Mouse (Mus musculus): Measurements from ENCODE around the gene Klhl29.

Klhl29 gene

GRCm38 (mm10) chr12:5292316-5292715 lies 83.2 kb downstream of the Klhl29 start:
- no peak for DNase-seq

DNA sequence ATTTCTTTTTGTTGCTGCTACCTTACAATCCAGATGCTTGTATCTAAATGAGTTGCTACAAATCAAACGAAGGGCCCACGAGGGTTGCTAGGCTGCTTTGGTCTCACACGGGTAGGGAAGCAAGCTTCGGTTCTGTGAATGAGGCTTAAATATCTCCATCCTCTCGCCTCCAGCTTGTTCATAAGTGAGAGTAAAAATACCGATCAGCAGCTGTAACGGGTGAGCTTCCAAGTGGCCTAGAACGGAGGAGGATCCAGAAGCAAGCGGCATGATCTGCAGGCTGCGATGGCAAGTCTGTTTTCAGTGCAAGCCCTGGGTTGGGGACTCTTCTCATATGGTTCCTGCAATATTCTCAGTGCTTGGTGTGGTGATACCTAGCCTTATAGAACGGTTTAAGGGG lies 89.9 kb downstream of the Klhl29 start:
- DNase-seq: no peak

DNA sequence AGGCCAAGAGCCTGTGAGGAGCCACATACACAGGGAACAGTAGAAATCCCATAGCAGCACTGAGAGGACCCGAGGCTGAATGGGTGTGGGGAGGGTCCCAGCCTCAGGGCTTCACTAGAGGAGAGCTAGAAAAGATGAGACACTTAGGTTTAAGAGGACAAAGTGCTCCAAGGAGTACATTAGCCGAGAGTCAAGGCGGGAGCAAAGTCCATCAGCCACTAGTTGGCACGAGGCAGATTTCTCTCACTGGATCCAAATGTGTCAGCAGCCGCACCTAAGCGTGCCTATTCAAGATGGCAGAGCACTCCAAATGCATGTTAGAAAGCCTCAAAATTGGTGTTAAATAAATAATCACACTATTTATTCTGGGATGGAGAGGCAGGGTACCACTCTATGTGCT lies 90.5 kb downstream of the Klhl29 start:
- no peak for DNase-seq

DNA sequence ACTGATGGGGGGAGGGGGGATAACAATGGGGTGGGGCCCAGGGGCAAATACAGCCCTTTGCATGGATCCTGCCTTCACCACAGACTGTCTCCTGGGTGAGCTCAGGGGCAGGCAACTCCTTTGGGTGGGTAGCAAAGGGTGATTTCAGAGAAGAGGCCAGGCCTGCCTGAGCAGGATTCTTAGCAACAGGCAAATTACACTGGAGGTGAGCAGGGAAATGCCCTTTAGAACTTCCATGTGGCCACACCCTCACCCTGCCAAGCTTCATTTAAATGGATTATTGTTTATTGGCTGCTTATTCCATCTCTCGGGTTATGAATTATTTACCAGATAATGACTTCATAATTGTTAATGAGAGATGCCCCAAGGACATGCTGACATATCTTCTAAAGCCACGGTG lies 91.8 kb downstream of the Klhl29 start:
- no peak for DNase-seq

DNA sequence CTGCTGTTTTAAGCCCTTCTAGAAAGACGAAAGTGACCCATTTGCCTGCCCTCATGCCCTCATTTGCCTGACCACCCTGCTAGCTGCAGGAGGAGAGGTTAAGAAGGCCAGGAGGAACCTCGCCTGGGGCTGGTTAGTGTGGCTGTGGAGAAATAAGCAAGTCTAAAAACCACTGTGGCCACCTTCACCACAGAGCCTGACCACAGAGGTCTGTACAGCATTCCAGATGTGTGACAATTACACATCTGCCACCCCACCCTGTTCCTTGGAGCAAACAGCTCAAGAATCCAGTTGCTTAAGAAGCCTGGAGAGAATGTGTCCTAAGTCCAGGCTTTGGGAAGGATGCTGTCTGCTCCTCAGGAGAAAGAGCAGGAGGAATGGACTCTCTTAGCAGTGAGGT lies 92.9 kb downstream of the Klhl29 start:
- no peak for DNase-seq

- no peak for DNase-seq
These were observed 95.6 kb downstream of the Klhl29 start for GRCm38 (mm10) chr12:5279873-5280272.

- no peak for DNase-seq
These were observed 98.5 kb downstream of the Klhl29 start for GRCm38 (mm10) chr12:5277028-5277427.

DNA sequence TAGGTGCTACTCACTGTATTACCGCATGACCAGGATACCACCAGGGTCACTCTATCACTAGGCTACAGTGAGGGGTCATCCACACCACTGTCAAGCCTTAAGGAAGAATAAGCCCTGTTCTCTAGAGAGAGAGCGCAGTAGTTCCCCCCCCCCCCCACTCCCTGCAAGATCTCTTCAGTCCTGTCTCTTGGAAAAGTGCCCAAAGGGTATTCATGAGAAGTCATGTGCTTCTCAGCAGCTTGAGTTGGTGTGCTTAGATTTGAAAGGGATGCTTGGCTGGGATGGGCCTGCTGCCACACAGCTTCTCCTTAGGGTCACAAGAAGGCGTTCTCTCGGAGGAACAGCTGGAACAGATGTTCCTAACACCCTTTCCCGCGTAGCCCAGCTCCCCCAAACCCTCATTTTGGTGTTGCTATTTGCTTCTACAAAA lies 100.0 kb downstream of the Klhl29 start:
- DNase-seq: peak; percentile 68

- DNase-seq: peak; percentile 79
These were observed 101.0 kb downstream of the Klhl29 start for GRCm38 (mm10) chr12:5274519-5274944.

DNA sequence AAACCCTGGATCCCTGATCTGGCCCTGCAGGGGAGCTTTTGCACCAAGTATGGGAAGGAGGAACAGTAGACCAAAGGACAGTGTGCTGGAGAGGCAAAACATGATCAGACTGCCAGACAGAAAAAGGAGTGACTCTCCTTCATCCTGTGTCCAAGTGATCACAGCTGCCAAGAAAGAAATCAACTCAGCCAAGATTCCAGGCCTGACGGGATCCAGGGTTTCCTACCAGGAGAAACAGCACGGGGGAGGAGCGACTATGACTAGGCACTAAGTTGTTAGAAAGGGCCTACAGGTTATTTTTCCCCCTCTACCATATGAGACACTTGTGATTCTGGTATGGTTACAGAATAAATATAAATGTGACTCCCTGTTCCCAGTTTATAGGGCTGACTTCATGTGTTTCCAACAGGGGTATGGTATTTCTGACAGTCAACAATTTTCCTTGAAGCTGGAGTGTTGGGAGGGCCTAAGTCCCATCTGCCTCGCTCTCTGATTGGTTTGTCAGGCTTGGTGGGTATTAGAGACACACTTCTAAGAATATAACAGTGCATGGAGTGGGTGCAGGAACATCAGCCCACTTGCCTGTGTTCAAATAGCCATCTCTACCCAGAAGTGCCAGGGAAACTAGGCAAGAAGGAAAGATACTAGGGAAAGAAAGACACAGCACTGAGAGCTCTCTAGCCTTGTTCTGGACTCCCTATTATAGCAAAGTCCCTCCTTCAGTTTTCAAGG lies 102.0 kb downstream of the Klhl29 start:
- no peak for DNase-seq

GRCm38 (mm10) chr12:5270527-5270926 lies 105.0 kb downstream of the Klhl29 start:
- DNase-seq: no peak

GRCm38 (mm10) chr12:5269936-5270335 lies 105.5 kb downstream of the Klhl29 start:
- DNase-seq: peak; percentile 88

GRCm38 (mm10) chr12:5269061-5269460 lies 106.4 kb downstream of the Klhl29 start:
- DNase-seq: peak; percentile 34

DNA sequence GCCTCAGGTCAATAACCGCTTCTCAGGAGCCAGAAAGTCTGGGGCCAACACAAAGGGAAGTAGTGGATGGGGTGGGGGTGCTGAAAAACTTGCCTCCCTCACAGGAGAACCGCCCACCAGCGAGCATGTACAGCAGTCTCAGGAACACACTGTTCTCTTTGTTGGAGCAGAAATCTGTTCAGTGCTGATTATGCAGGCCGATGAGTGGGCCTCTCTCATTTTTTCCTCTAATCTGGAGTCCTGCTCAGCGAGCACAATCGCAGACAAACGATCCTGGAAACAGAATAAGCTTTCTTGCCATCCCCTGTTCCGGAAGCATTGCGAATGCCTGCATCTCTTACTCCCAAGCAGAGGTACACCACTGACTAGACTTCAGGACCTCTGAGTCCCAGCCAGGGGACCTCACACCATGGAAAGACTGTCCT lies 107.3 kb downstream of the Klhl29 start:
- peak; percentile 79 for DNase-seq

DNA sequence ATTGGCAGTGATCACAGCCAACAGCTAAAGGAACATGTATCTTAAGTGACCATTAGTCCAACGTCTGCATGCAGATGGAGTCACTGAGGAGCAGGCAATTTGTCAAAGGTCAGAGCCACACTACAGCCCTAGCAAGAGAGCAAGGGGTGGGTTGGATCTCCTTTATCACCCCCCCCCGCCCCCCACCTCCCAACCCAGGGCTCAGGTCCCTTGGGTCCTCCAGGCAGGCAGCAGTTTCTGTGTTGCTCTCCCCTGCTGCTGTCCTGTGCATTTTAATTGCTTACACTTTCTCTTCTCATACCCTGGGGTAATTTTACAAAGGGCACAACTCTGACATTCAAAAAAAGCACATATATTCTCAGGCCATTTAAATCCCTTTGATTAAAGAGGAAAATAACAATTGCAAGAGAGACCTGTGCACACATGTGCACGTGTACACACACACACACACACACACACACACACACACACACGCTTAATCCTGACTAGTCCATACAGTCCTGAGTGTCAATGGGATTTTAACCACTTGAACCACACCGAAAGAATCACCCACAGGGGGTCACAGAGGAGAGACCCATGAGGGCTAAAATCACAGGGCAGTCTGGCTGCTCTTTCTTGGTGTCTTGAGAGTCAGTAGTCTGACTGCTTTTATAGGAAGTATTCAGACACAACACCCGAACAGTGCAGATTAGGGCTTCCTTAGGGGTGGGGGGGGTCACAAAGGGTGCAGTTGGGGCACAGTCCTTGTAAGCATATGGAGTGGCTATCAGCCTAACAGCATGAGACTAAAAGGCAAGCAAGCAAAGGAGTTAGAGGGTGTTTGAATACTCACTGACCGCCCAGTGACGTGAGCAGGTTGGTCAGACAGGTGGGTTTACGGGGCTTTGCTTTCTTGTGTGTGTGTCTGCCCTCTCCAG lies 108.0 kb downstream of the Klhl29 start:
- DNase-seq: no peak

DNA sequence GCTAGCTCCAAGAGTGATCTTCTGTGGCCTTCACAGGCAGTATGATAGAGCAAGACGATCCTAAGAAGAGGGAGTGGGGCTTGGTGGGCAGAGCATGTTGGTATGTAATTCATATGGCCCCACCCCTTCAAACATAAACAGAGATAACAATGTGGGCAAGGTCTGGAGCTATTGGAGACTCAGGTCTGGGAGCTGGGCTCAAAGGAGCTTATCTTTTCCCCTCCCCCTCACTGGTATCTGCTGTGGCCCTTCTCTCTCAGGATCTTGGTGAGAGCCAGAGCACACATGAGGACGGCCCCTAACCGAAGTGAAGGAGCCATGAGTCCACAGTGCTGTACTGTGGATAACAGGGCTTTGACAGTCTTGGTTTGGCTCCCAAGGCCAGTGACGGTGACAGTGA lies 108.7 kb downstream of the Klhl29 start:
- DNase-seq: no peak

DNA sequence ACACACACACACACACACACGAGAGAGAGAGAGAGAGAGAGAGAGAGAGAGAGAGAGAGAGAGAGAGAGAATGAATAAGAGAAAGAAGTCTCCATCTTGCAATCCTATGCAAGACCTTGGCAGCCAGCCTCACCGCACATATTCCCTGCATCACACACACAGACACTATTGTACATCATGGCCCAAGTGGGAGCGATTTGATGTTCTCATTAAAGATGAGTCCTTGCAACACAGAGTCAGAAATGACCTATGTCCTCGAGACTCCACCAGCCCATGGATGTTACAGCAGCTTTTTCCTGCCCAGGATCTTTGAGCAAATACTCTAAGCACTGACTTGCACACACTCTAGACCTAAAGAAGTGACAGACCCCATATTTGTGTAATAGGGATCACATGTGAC lies 114.0 kb downstream of the Klhl29 start:
- DNase-seq: no peak

DNA sequence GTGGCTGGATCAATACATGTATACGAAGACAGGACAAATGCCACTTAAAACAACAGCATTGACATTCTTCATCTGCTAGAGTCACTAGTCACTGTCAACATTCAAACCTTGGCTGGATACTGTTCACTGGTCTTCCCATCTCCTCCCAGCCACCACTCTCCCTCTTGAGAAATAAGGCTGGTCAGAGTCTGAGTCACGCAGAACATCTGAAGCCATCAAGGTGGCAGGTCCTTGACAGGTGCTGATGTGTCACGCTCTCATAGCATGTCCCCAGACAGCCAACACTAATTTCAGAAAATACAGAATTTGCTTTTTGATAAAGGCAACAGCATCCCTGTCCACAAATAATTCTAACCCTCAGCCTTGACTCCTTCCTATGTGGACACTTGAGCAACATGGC lies 116.7 kb downstream of the Klhl29 start:
- DNase-seq: no peak

DNA sequence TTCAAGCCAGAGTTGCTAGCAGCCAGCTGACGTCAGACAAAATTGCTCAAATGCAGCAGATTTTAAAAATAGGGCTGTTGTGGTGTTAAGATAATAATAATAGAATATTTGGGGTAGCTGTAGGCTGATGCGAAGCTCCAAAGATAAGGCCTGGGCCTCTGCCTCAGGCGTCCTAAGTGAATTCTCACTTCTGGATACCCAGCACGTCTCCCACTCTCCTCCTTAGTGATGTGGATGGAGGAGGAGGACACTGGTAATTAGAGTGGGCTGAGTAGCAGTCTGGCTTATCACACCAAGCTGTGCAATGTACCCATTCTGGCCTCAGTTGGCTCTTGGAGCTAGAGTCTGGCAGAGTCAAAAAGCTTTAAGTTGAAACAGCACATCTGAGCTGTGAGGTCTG lies 118.3 kb downstream of the Klhl29 start:
- DNase-seq: no peak

DNA sequence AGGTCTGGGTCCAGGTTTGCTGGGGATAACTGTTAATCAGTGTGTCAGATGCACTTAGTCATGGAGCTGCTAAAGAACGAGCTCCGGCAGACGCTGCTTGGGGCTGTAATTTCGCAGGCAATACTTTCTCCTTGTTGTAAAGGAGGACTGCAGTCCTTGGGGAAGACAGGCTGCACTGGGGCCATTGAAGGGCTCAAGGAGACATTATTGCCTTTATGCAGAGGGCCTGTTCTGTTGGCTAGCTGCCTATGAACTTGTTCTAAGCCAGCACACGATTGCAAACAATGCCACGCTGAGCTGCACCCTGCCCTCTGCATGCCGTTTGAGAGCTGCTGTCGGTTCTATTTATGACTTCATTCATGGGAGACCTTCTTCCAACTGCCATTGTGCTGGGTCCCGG lies 120.4 kb downstream of the Klhl29 start:
- DNase-seq: no peak

GRCm38 (mm10) chr12:5254246-5254982 lies 121.1 kb downstream of the Klhl29 start:
- no peak for DNase-seq

DNA sequence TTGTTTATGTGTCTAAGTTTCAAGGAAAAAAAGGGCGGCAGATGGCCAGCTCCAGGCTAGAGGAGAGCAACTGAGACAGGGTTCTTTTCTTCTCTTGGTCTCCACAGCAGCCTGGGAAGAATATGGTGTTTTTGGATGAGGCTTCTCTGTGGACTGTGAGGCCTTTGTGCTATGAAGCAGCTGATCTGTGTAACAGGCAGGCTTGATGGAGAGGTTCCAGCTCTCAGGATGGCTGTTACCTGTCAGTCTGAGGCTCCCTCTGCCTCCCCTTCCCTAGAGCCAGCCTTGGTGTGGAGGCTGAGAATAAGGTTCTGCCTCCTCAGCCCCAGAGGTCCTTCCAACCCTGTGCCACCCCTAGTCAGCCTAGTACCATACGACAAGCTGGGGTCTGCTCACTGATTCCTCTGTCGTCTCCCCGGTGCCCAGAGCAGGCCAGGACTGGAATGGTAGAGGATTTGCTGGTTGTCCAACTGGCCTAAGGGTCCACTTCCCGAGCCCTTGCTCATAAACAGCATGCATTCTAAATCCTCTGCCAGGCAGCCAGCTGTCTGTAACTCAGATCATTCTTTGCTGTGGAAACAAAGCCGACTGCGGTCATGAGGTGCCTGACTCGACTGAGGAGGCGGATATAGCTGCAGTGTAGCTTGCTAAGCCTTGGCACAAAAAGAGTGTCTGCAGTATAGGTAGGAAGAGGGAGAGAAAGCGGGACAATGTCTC lies 122.0 kb downstream of the Klhl29 start:
- DNase-seq: peak; percentile 50

DNA sequence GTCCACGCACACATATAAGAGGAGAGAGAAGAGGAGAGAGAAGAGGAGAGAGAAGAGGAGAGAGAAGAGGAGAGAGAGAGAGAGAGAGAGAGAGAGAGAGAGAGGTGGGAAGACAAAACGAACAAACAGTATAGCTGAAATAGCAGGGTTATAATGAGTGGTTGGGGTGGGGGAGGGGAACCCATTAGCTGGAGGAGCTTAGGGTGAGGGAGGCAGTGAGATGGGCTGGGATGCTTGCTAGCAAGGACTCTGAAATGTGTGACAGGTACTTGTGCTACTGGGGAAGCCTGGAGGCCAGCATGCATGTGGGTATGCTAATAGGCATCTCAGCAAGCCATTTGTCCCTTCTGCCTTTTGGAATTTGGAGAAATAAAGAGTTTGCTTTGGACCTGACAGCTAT lies 122.9 kb downstream of the Klhl29 start:
- peak; percentile 43 for DNase-seq

Measured in retina, postnatal 1 day (tissue).